ENCODE assay signal across 16 mouse cellular contexts in genomic region chr7:56047178-56047577, GRCm38 (mm10).
"Had no signal": no experiment of that assay in that cellular context is flagged by ENCODE, and none has a peak within 500 bp of the region (broad histone marks: within the 10 kb centered on the region; RNA-seq: fewer than 3 reads in every experiment).

No protein-coding gene starts in this region.

- H3K9ac ChIP-seq: limb, embryonic 12.5 days; limb, embryonic 15.5 days; liver, embryonic 13.5 days had no signal

- H3K4me3 ChIP-seq: limb, embryonic 12.5 days; limb, embryonic 15.5 days; liver, embryonic 13.5 days had no signal

- H3K4me2 ChIP-seq: limb, embryonic 12.5 days; limb, embryonic 15.5 days; liver, embryonic 13.5 days; midbrain, embryonic 11.5 days had no signal

- H3K36me3 ChIP-seq: limb, embryonic 12.5 days; limb, embryonic 15.5 days; liver, embryonic 13.5 days had no signal

- DNase-seq: kidney, postnatal 4 days; left cerebral cortex, postnatal 4 days; liver, embryonic 13.5 days; lung, adult 2 months; lung, postnatal 14 days; lung, postnatal 4 days; midbrain, embryonic 14.5 days; retina, postnatal 1 day; right cerebral cortex, postnatal 25 days; spleen, adult 18-20 months; thymus, adult 18-20 months; thymus, postnatal 36 days had no signal

- ATAC-seq: intestine, embryonic 16.5 days had no signal

- H3K27me3 ChIP-seq: limb, embryonic 12.5 days; limb, embryonic 15.5 days; liver, embryonic 13.5 days had no signal

- H3K9me3 ChIP-seq: limb, embryonic 12.5 days; limb, embryonic 15.5 days; liver, embryonic 13.5 days had no signal

- H3K27ac ChIP-seq: limb, embryonic 12.5 days; limb, embryonic 15.5 days; liver, embryonic 13.5 days had no signal
